ENCODE assay signal across 22 mouse cellular contexts in the genomic region with DNA sequence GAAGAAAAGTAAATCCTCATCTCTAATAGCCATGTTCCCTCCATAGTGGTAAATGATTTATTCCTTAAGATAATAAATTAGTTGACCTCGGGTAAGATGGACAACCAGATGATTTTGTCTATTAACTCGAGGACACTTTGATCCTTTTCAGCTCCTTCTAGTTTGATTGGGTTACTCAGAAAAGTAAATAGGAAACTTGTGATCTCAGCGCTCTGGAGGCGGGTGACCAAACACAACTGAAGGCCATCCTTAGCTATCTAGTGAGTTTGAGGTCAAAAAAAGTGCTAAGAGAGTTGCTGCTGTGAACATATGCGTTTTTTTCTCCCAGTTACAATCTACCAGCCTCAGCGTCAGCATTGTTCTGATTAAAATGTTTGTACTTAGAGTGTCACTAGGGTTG. TPM values are rescaled to one million over a fixed set of nuclear protein-coding genes. Genes with fewer than 3 reads are reported as not detected.
"Had no signal": no experiment of that assay in that cellular context is flagged by ENCODE, and none has a peak within 500 bp of the region (broad histone marks: within the 10 kb centered on the region; RNA-seq: fewer than 3 reads in every experiment).

No protein-coding gene starts in this region.

- ATAC-seq: hindbrain, postnatal 0 days; inflammation-experienced regulatory T-cells, adult 6 months; midbrain, embryonic 13.5 days; midbrain, embryonic 16.5 days had no signal

- H3K9ac ChIP-seq: liver, embryonic 14.5 days; lung, embryonic 15.5 days; midbrain, embryonic 13.5 days; stomach, embryonic 15.5 days had no signal

- H3K4me3 ChIP-seq: left cerebral cortex, adult 2 months; lung, embryonic 15.5 days; midbrain, embryonic 10.5 days; midbrain, embryonic 13.5 days; stomach, embryonic 15.5 days had no signal

- H3K4me1 ChIP-seq: lung, embryonic 15.5 days; midbrain, embryonic 10.5 days; midbrain, embryonic 13.5 days; stomach, embryonic 15.5 days had no signal

- DNase-seq: layer of hippocampus, postnatal 36 days; lung, adult 18-20 months; lung, postnatal 10 days; lung, postnatal 36 days; right cerebral cortex, postnatal 14 days; right cerebral cortex, postnatal 4 days; spleen, adult 18-20 months; thymus, postnatal 25 days had no signal

- H3K9me3 ChIP-seq: lung, embryonic 15.5 days; megakaryocyte, embryonic 14.5 days; midbrain, embryonic 10.5 days; midbrain, embryonic 13.5 days; stomach, embryonic 15.5 days had no signal

- H3K27me3 ChIP-seq: lung, embryonic 15.5 days; megakaryocyte, embryonic 14.5 days; stomach, embryonic 15.5 days had no signal

- H3K27ac ChIP-seq: hindbrain, postnatal 0 days; left cerebral cortex, adult 2 months; liver, embryonic 14.5 days; lung, embryonic 15.5 days; midbrain, embryonic 10.5 days; midbrain, embryonic 13.5 days; stomach, embryonic 15.5 days had no signal

- H3K4me2 ChIP-seq: liver, embryonic 11.5 days; lung, embryonic 15.5 days; midbrain, embryonic 13.5 days; stomach, embryonic 15.5 days had no signal

- H3K36me3 ChIP-seq: stomach, embryonic 15.5 days had no signal

RNA-seq across cellular contexts. Expression of gene Asb11, which starts 6.2 kb away (rescaled TPM):
- total RNA-seq: hindbrain, postnatal 0 days had no signal
- polyA plus RNA-seq: hindbrain, postnatal 0 days; inflammation-experienced regulatory T-cells, adult 6 months; liver, embryonic 11.5 days; midbrain, embryonic 10.5 days; midbrain, embryonic 13.5 days; midbrain, embryonic 16.5 days; neural tube, embryonic 11.5 days; neural tube, embryonic 14.5 days; stomach, embryonic 15.5 days; thymus, postnatal 0 days had no signal

RNA-seq across cellular contexts. Expression of gene Vegfd, which starts 57.4 kb away (rescaled TPM):
- total RNA-seq: hindbrain, postnatal 0 days had no signal
- polyA plus RNA-seq: inflammation-experienced regulatory T-cells, adult 6 months had no signal
